Mouse (Mus musculus) testis, adult 2 months (tissue): ENCODE measurements around the gene Car12.

Source experiments
- CTCF ChIP-seq: fragments of 200-500 bp; IDR thresholded peaks from 2 replicates; pipeline ENCODE4 v1.5.1; 2012; ENCODE audit warnings: low read depth, mild to moderate bottlenecking, inconsistent platforms, low read length, moderate library complexity; ENCODE audit not compliant: control insufficient read depth, insufficient read depth, insufficient replicate concordance
- POLR2A ChIP-seq: fragments of 200-500 bp; IDR thresholded peaks from 2 replicates; pipeline ENCODE4 v1.6.1; 2012; ENCODE audit warnings: low read depth, mild to moderate bottlenecking, inconsistent platforms, low read length, moderate library complexity; ENCODE audit not compliant: control insufficient read depth

- TF ChIP-seq CTCF = no peak
- no peak for TF ChIP-seq POLR2A
Measured at GRCm38 (mm10) chr9:66736551-66736950, 23.1 kb downstream of the Car12 start.
